Mouse (Mus musculus) layer of hippocampus, adult 9-10 months (tissue): ENCODE data around the gene Gm10277.
A peak's percentile ranks its signal among the peaks of the same experiment; 100 is the strongest.
"Not testable (repeated sequence)": the region's sequence is repeated elsewhere in the genome, so short reads cannot be mapped to it uniquely, and the experiment has no call there.

ENCODE experiments used
- DNase-seq: peaks from one replicate; pipeline ENCODE4 v3.0.0; 2022; ENCODE audit warnings: low spot score

Gm10277 gene

GRCm38 (mm10) chr11:77770346-77770745, 17.2 kb downstream of the Gm10277 start:
- no peak for DNase-seq

- DNase-seq = no peak
These were observed 18.1 kb downstream of the Gm10277 start for GRCm38 (mm10) chr11:77769496-77769895.

- DNase-seq = no peak
These were observed 21.1 kb downstream of the Gm10277 start for GRCm38 (mm10) chr11:77766351-77767001.

GRCm38 (mm10) chr11:77765459-77765777, 22.1 kb downstream of the Gm10277 start:
- DNase-seq = no peak

- no peak for DNase-seq
These were observed 22.7 kb downstream of the Gm10277 start for GRCm38 (mm10) chr11:77764694-77765458.

GRCm38 (mm10) chr11:77763673-77764340, 23.7 kb downstream of the Gm10277 start:
- no peak for DNase-seq

GRCm38 (mm10) chr11:77762783-77763672, 24.5 kb downstream of the Gm10277 start, which contains the start of gene Myo18a:
Gene Myo18a, plus strand, starts transcription at chr11:77763246.
- no peak for DNase-seq

GRCm38 (mm10) chr11:77760031-77760430, 27.5 kb downstream of the Gm10277 start:
- no peak for DNase-seq

- DNase-seq = no peak
These were observed 34.1 kb downstream of the Gm10277 start for GRCm38 (mm10) chr11:77753469-77753868.

- no peak for DNase-seq
These were observed 35.0 kb downstream of the Gm10277 start for GRCm38 (mm10) chr11:77752525-77752924.

- no peak for DNase-seq
These were observed 38.6 kb downstream of the Gm10277 start for GRCm38 (mm10) chr11:77748996-77749395.

- not testable (repeated sequence) for DNase-seq
These were observed 40.4 kb downstream of the Gm10277 start for GRCm38 (mm10) chr11:77747103-77747502.

GRCm38 (mm10) chr11:77746652-77747051, 40.9 kb downstream of the Gm10277 start:
- no peak for DNase-seq

GRCm38 (mm10) chr11:77743966-77744365, 43.6 kb downstream of the Gm10277 start:
- no peak for DNase-seq

GRCm38 (mm10) chr11:77738555-77738954, 49.0 kb downstream of the Gm10277 start:
- no peak for DNase-seq

GRCm38 (mm10) chr11:77737289-77737688, 50.3 kb downstream of the Gm10277 start:
- DNase-seq = peak; percentile 80
